ENCODE assay signal across 12 mouse cellular contexts in genomic region chr10:76732391-76732790, GRCm38 (mm10). TPM values are rescaled to one million over a fixed set of nuclear protein-coding genes. Genes with fewer than 3 reads are reported as not detected.
DNase-seq lines count a peak whose midpoint lies in the region; ATAC-seq lines count a peak whose summit lies in the region.
"Had no signal": no experiment of that assay in that cellular context is flagged by ENCODE, and none has a peak within 500 bp of the region (broad histone marks: within the 10 kb centered on the region; RNA-seq: fewer than 3 reads in every experiment).

No protein-coding gene starts in this region.

- H3K4me2 ChIP-seq in heart, embryonic 11.5 days: peak overlapping the region; percentile 49; the same call in 1 of the 2 replicates
- no peak overlapping the region for H3K4me2 ChIP-seq in midbrain, embryonic 14.5 days (ENCODE audit: low read length)
- no peak overlapping the region; the same call in 1 of the 2 replicates for H3K4me2 ChIP-seq in hindbrain, embryonic 13.5 days
- no peak overlapping the region for H3K4me2 ChIP-seq in neural tube, embryonic 15.5 days

- no peaks in the 10 kb centered on the region for H3K36me3 ChIP-seq in heart, embryonic 11.5 days (ENCODE audit: control insufficient read depth, insufficient read depth, low read length)
- no peaks in the 10 kb centered on the region for H3K36me3 ChIP-seq in midbrain, embryonic 10.5 days
- no peaks in the 10 kb centered on the region for H3K36me3 ChIP-seq in midbrain, embryonic 14.5 days (ENCODE audit: control insufficient read depth, insufficient read depth, low read length)
- H3K36me3 ChIP-seq in hindbrain, embryonic 13.5 days: no peaks in the 10 kb centered on the region
- H3K36me3 ChIP-seq in neural tube, embryonic 15.5 days: no peaks in the 10 kb centered on the region

- H3K27me3 ChIP-seq in heart, embryonic 11.5 days (ENCODE audit: control insufficient read depth, insufficient read depth, low read length): no peaks in the 10 kb centered on the region
- H3K27me3 ChIP-seq in midbrain, embryonic 10.5 days (ENCODE audit: low read depth, poor library complexity, severe bottlenecking): peaks cover 12% of the 10 kb centered on the region; the same call in 1 of the 2 replicates
- no peaks in the 10 kb centered on the region for H3K27me3 ChIP-seq in midbrain, embryonic 14.5 days (ENCODE audit: control insufficient read depth, insufficient read depth, low read length)
- 0 out of 2 replicates have a peak, but pooled peaks cover 4% of the 10 kb centered on the region for H3K27me3 ChIP-seq in hindbrain, embryonic 13.5 days
- no peaks in the 10 kb centered on the region for H3K27me3 ChIP-seq in neural tube, embryonic 15.5 days (replicated peaks)

- no peaks in the 10 kb centered on the region for H3K9me3 ChIP-seq in heart, embryonic 11.5 days (replicated peaks; ENCODE audit: control insufficient read depth, low read length)
- H3K9me3 ChIP-seq in midbrain, embryonic 10.5 days (replicated peaks): no peaks in the 10 kb centered on the region
- no peaks in the 10 kb centered on the region for H3K9me3 ChIP-seq in midbrain, embryonic 14.5 days (ENCODE audit: control insufficient read depth, low read length)
- no peaks in the 10 kb centered on the region for H3K9me3 ChIP-seq in hindbrain, embryonic 13.5 days
- no peaks in the 10 kb centered on the region for H3K9me3 ChIP-seq in neural tube, embryonic 15.5 days (replicated peaks)

- H3K27ac ChIP-seq in heart, embryonic 11.5 days (ENCODE audit: low read depth, low read length): peak overlapping the region; percentile 83
- H3K27ac ChIP-seq in midbrain, embryonic 10.5 days (replicated peaks): peak overlapping the region; percentile 53
- H3K27ac ChIP-seq in midbrain, embryonic 14.5 days (replicated peaks; ENCODE audit: low read depth, low read length): no peak overlapping the region
- H3K27ac ChIP-seq in hindbrain, embryonic 13.5 days: peak overlapping the region; percentile 61
- H3K27ac ChIP-seq in neural tube, embryonic 15.5 days (replicated peaks): peak overlapping the region; percentile 64

- ATAC-seq in heart, embryonic 11.5 days (replicated peaks; ENCODE audit: insufficient number of reproducible peaks, low FRiP score, low TSS enrichment): no peak
- no peak for ATAC-seq in midbrain, embryonic 14.5 days (ENCODE audit: low FRiP score, low TSS enrichment)
- no peak for ATAC-seq in hindbrain, embryonic 13.5 days (ENCODE audit: low FRiP score)
- no peak for ATAC-seq in neural tube, embryonic 15.5 days (ENCODE audit: low FRiP score)
- ATAC-seq: activated CD4-positive, CD25-positive, alpha-beta regulatory T cell, adult 4 months; CD4-positive, CD25-positive, alpha-beta regulatory T cell, adult 4 months had no signal

- peak overlapping the region; percentile 46; the same call in 1 of the 2 replicates for H3K9ac ChIP-seq in heart, embryonic 11.5 days (ENCODE audit: low read depth, low read length)
- no peak overlapping the region for H3K9ac ChIP-seq in midbrain, embryonic 14.5 days (replicated peaks; ENCODE audit: low read length)
- H3K9ac ChIP-seq in hindbrain, embryonic 13.5 days: no peak overlapping the region
- H3K9ac ChIP-seq in neural tube, embryonic 15.5 days (replicated peaks): no peak overlapping the region

- 60% methylated on average over 6 of the region's 6 CpGs for WGBS in heart, embryonic 11.5 days (ENCODE audit: insufficient replicate concordance)
- WGBS in midbrain, embryonic 10.5 days: 80% methylated on average over 6 of the region's 6 CpGs
- WGBS in midbrain, embryonic 14.5 days: 70% methylated on average over 6 of the region's 6 CpGs
- WGBS in hindbrain, embryonic 13.5 days: 75% methylated on average over 6 of the region's 6 CpGs
- WGBS in neural tube, embryonic 15.5 days: 74% methylated on average over 6 of the region's 6 CpGs

- H3K4me3 ChIP-seq in heart, embryonic 11.5 days (ENCODE audit: low read depth, low read length): no peak overlapping the region
- H3K4me3 ChIP-seq in midbrain, embryonic 10.5 days: no peak overlapping the region
- H3K4me3 ChIP-seq in midbrain, embryonic 14.5 days (replicated peaks; ENCODE audit: low read depth, low read length): no peak overlapping the region
- no peak overlapping the region for H3K4me3 ChIP-seq in hindbrain, embryonic 13.5 days
- no peak overlapping the region for H3K4me3 ChIP-seq in neural tube, embryonic 15.5 days (replicated peaks)

- H3K4me1 ChIP-seq in heart, embryonic 11.5 days (ENCODE audit: control insufficient read depth, insufficient read depth, low read length): peaks cover 23% of the 10 kb centered on the region
- H3K4me1 ChIP-seq in midbrain, embryonic 10.5 days: peaks cover 32% of the 10 kb centered on the region
- peaks cover 7% of the 10 kb centered on the region for H3K4me1 ChIP-seq in midbrain, embryonic 14.5 days (ENCODE audit: control insufficient read depth, insufficient read depth, low read length)
- peaks cover 30% of the 10 kb centered on the region for H3K4me1 ChIP-seq in hindbrain, embryonic 13.5 days (replicated peaks)
- peaks cover 30% of the 10 kb centered on the region for H3K4me1 ChIP-seq in neural tube, embryonic 15.5 days

- no peak for DNase-seq in heart, adult 9 months (ENCODE audit: low spot score in 2 of 2)
- no peak for DNase-seq in midbrain, embryonic 10.5 days (ENCODE audit: low spot score)
- no peak for DNase-seq in midbrain, embryonic 14.5 days
- no peak for DNase-seq in left cerebral cortex, adult 8-10 months (ENCODE audit: low spot score in 2 of 2)
- no peak for DNase-seq in cerebellum, postnatal 25 days
- DNase-seq: cerebellum, adult 18-20 months; right cerebral cortex, postnatal 14 days had no signal

RNA-seq across cellular contexts. Expression of gene Col6a1, which starts 6.4 kb away (rescaled TPM):
- polyA plus RNA-seq in heart, embryonic 11.5 days (2014; fragmentation: Nextera tagmentation; extraction: Ambion mirVana): 16.3 and 22.1 TPM in 2 replicates
- polyA plus RNA-seq in midbrain, embryonic 10.5 days (2016; fragmentation: Nextera tagmentation; extraction: Ambion mirVana): 8.0 and 14.7 TPM in 2 replicates
- 0.54 and 15.7 TPM in 2 replicates for polyA plus RNA-seq in midbrain, embryonic 14.5 days (2014; fragmentation: Nextera tagmentation; extraction: Ambion mirVana)
- polyA plus RNA-seq in hindbrain, embryonic 13.5 days (2015; fragmentation: Nextera tagmentation; extraction: Ambion mirVana): 24.1 and 28.8 TPM in 2 replicates
- polyA plus RNA-seq in neural tube, embryonic 15.5 days (2015; fragmentation: Nextera tagmentation; extraction: Ambion mirVana): 34.3 and 67.0 TPM in 2 replicates
- total RNA-seq in left cerebral cortex, adult 8-10 months (2022): 10 to 100 TPM; 48.8 to 56.0 (median 51.9) TPM
- polyA plus RNA-seq: activated CD4-positive, CD25-positive, alpha-beta regulatory T cell, adult 4 months; CD4-positive, CD25-positive, alpha-beta regulatory T cell, adult 4 months had no signal
